Mouse (Mus musculus) heart, embryonic 12.5 days (tissue): ENCODE results near the gene Serpina1f. TPM values are rescaled to one million over a fixed set of nuclear protein-coding genes. Genes with fewer than 3 reads are reported as not detected.
"Not testable (repeated sequence)": the region's sequence is repeated elsewhere in the genome, so short reads cannot be mapped to it uniquely, and the experiment has no call there.

Experiments
- ATAC-seq: fragments of 200-750 bp; cut with Nextera tagmentation; 2 replicates; pipeline ENCODE4 v1.8.0; 2017; ENCODE audit warnings: moderate TSS enrichment, moderate library complexity; ENCODE audit not compliant: insufficient number of reproducible peaks, low FRiP score
- H3K27ac ChIP-seq: fragments of 300-500 bp; sonication (generic); 2 replicates; pipeline ENCODE4 v1.5.1; 2016; ENCODE audit warnings: mild to moderate bottlenecking, moderate library complexity; ENCODE audit not compliant: poor library complexity, severe bottlenecking
- H3K27me3 ChIP-seq: fragments of 300-500 bp; sonication (generic); replicated peaks from 2 replicates; pipeline ENCODE4 v1.6.1; 2016; ENCODE audit warnings: mild to moderate bottlenecking, moderate library complexity
- H3K36me3 ChIP-seq: fragments of 300-500 bp; sonication (generic); 2 replicates; pipeline ENCODE4 v1.6.1; 2016; ENCODE audit warnings: mild to moderate bottlenecking, moderate library complexity
- H3K4me1 ChIP-seq: fragments of 300-500 bp; sonication (generic); replicated peaks from 2 replicates; pipeline ENCODE4 v1.6.1; 2016; ENCODE audit warnings: mild to moderate bottlenecking
- H3K4me2 ChIP-seq: fragments of 300-500 bp; sonication (generic); 2 replicates; pipeline ENCODE4 v1.6.1; 2016; ENCODE audit warnings: mild to moderate bottlenecking, moderate library complexity
- H3K4me3 ChIP-seq: fragments of 300-500 bp; sonication (generic); 2 replicates; pipeline ENCODE4 v1.5.1; 2016; ENCODE audit warnings: mild to moderate bottlenecking
- H3K9ac ChIP-seq: fragments of 300-500 bp; sonication (generic); 2 replicates; pipeline ENCODE4 v1.6.1; 2016; ENCODE audit warnings: mild to moderate bottlenecking, moderate library complexity
- H3K9me3 ChIP-seq: fragments of 300-500 bp; sonication (generic); replicated peaks from 2 replicates; pipeline ENCODE4 v1.6.1; 2016; ENCODE audit warnings: mild to moderate bottlenecking, moderate library complexity
- WGBS: fragments of 180-500 bp; shearing (Covaris S2); methylation state at CpG from one replicate; pipeline ENCODE4 v1.1.7; 2016; 5-methylcytosine and 5-hydroxymethylcytosine counted together
- polyA plus RNA-seq: library from polyadenylated mRNA; unstranded; fragments of >200 nt; fragmentation: Nextera tagmentation; extraction: Ambion mirVana; gene quantifications from 2 replicates; pipeline ENCODE4 v1.2.1, GENCODE M21; 2016

The Serpina1f gene
- polyA plus RNA-seq, 1 experiment from 2014 or later: not detected

DNA sequence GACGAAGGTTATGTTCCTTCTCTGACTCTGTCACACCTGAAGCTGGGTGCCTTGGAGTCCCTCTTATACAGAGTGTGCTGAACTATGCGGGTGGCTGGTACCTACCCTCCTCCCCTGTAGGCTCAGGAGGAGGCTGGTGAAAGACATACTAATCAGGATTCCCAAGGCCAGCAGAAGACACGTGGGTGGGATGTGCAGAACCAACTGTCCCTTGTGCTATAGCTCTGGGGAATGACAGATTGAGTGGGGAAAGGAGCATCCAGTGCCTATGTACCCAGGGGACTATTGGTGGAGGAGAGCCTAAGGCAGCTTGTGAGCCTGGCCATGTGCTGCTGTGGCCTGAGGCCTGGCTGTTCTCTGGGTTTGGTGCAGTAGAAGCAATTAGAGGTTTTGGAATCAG lies 9.3 kb downstream of the Serpina1f start:
- H3K9me3 ChIP-seq: no peaks in the 10 kb centered on the region
- 61% methylated on average over 3 of the region's 3 CpGs for WGBS
- H3K4me2 ChIP-seq: no peak overlapping the region
- no peak overlapping the region for H3K27ac ChIP-seq
- H3K9ac ChIP-seq: no peak overlapping the region
- no peaks in the 10 kb centered on the region for H3K27me3 ChIP-seq
- no peak for ATAC-seq
- no peak overlapping the region for H3K4me3 ChIP-seq
- peaks cover 7% of the 10 kb centered on the region for H3K4me1 ChIP-seq
- no peaks in the 10 kb centered on the region for H3K36me3 ChIP-seq

DNA sequence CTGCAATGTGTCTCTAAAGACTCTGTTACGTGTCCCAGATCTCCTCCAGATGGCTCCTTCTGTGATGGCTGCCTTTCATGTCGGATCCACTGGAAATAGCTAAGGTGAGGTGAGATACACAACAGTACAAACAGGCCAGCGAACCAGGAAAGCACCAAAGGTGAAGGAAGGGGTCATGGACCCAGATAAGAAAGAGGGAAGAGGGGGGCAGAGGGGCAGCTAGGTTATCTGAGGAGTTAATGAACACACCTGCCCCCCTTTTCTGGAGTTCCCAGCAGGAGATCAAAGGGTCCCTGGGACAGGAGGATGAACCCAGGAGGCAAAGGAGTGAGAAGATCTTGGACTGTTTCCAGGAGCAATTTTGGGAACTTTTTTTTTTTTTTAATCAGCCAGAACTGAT lies 9.9 kb downstream of the Serpina1f start:
- Histone ChIP-seq H3K9me3 (no peaks in the 10 kb centered on the region), H3K36me3 (no peaks in the 10 kb centered on the region), H3K9ac (no peak overlapping the region), H3K4me3 (no peak overlapping the region), H3K4me1 (peaks cover 7% of the 10 kb centered on the region), H3K4me2 (no peak overlapping the region), H3K27me3 (no peaks in the 10 kb centered on the region), H3K27ac (no peak overlapping the region)
- 48% methylated on average over 3 of the region's 3 CpGs for WGBS
- ATAC-seq: no peak

DNA sequence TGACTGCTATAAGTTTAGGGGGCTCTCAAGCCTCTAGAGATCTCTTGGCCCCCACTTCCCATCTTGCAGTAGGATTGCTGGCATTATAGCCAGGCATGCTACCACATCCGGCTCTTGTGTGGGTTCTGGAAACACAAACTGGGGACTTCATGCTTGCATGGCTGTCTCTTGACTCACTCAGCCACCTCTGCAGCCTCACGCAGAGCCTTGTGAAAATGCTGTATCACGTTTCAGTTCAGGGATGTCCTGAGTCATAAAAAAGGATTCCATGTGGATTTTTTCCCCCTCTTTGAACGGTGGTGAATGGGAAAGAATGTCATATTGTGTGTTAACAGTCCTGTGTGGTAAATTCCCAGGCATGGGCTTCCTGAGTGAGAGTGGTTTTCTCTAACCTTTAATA lies 11.6 kb downstream of the Serpina1f start:
- Histone ChIP-seq H3K27me3 (no peaks in the 10 kb centered on the region), H3K4me2 (no peak overlapping the region), H3K9ac (no peak overlapping the region), H3K4me1 (peaks cover 7% of the 10 kb centered on the region), H3K4me3 (no peak overlapping the region), H3K36me3 (no peaks in the 10 kb centered on the region), H3K27ac (no peak overlapping the region), H3K9me3 (no peaks in the 10 kb centered on the region)
- ATAC-seq: no peak
- 53% methylated on average over 4 of the region's 4 CpGs for WGBS

DNA sequence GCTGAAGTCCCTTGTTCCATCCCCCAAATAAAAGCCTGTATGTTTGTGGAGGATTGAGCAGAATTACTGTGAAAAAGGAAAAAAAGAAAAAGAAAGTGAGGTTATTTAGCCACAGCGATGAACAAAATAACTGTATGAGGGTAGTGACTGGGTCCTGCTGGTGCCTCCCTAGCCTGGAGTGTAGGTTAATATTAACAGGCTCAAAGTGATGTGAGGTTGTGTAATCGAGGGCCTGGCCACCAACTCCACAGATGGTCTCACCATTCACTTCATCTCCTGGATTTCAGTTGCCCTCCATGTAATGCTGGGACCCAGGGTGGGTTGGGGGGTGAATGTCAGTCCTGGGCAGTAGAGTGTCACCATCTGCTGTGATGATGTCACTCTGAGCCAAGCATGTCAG lies 13.6 kb downstream of the Serpina1f start:
- H3K4me2 ChIP-seq: no peak overlapping the region
- 66% methylated on average over 2 of the region's 2 CpGs for WGBS
- no peak overlapping the region for H3K4me3 ChIP-seq
- H3K4me1 ChIP-seq: no peaks in the 10 kb centered on the region
- no peaks in the 10 kb centered on the region for H3K36me3 ChIP-seq
- no peaks in the 10 kb centered on the region for H3K9me3 ChIP-seq
- H3K27me3 ChIP-seq: no peaks in the 10 kb centered on the region
- no peak for ATAC-seq
- no peak overlapping the region for H3K9ac ChIP-seq
- H3K27ac ChIP-seq: no peak overlapping the region

DNA sequence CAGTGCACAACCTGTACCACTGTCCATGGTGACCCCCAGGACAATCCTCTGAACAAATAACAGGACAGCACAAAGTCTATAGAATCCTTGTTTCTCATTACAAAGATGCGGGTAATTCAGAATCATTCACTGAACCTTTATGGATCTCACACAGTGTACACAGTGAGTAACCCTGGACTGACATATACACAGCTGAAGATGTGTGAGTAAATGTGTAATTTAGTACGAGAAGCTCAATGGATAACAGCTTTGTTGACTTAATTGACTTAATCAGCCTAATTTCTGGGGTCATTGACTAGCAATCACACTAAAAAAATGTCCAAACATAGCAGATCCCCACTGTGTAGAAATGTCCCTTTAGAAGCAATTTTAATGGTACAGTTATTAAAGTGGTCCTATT lies 14.2 kb downstream of the Serpina1f start:
- Histone ChIP-seq H3K4me2 (no peak overlapping the region), H3K4me3 (no peak overlapping the region), H3K4me1 (no peaks in the 10 kb centered on the region; the same call in 1 of the 2 replicates), H3K9ac (no peak overlapping the region), H3K9me3 (no peaks in the 10 kb centered on the region), H3K27me3 (no peaks in the 10 kb centered on the region), H3K27ac (no peak overlapping the region), H3K36me3 (no peaks in the 10 kb centered on the region)
- no peak for ATAC-seq
- WGBS: 80% methylated on average over 2 of the region's 2 CpGs

DNA sequence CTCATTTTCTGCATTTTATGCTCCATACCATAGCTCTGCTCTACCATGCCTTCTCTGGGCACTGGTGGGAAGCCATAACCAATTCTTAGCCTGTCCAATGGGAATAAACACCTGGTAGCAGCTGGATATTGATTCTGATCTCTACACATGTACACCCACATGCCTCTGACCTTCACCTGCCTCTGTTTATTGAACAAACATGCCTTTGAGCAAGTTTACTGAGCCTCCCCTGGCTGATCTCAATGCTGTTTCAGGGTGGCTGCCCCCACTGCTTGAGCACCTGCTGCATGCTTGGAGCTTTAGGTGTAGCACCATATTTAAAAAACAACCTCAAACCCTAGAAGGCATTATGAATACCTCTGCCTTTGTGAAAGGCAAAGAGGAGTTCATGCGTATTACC lies 15.5 kb downstream of the Serpina1f start:
- H3K4me3 ChIP-seq, H3K4me1 ChIP-seq, ATAC-seq, H3K4me2 ChIP-seq, H3K27me3 ChIP-seq, H3K9me3 ChIP-seq, H3K27ac ChIP-seq, H3K36me3 ChIP-seq, H3K9ac ChIP-seq: not testable (repeated sequence)
- 88% methylated on average over 1 of the region's 1 CpGs for WGBS

DNA sequence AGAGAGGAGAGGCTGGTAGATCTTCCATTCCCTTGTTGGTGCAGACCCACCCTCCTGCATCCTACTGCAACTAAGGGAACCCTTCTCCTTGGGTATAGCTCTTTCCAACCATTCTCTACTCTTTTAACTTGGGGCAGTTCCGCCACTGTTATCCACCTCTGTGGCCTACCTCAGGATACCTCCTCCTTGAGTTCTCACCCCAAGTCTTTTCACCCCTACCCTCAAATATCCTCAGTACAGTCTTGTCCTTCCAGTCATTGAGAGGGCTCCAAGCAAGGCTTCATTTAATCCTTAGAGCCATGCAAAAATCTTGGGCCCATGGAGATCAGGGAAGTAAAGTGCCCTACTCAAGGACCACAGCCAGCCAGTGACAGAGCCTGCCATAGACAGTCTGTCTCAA lies 19.3 kb downstream of the Serpina1f start, which contains the start of gene Serpina16:
Gene Serpina16 (minus strand): TSS at position 101 of the 400 bp plus-strand sequence.
- H3K4me3 ChIP-seq: no peak within 1 kb of the TSS
- H3K36me3 ChIP-seq: no peaks in the 10 kb centered on the region
- H3K27me3 ChIP-seq: no peaks in the 10 kb centered on the region
- no peaks in the 10 kb centered on the region for H3K9me3 ChIP-seq
- no peak within 1 kb of the TSS for H3K9ac ChIP-seq
- H3K27ac ChIP-seq: no peak within 1 kb of the TSS
- no peak for ATAC-seq
- WGBS: 96% methylated on average over 1 of the region's 1 CpGs
- peaks cover 2% of the 10 kb centered on the region; the same call in 1 of the 2 replicates for H3K4me1 ChIP-seq
- no peak within 1 kb of the TSS for H3K4me2 ChIP-seq

DNA sequence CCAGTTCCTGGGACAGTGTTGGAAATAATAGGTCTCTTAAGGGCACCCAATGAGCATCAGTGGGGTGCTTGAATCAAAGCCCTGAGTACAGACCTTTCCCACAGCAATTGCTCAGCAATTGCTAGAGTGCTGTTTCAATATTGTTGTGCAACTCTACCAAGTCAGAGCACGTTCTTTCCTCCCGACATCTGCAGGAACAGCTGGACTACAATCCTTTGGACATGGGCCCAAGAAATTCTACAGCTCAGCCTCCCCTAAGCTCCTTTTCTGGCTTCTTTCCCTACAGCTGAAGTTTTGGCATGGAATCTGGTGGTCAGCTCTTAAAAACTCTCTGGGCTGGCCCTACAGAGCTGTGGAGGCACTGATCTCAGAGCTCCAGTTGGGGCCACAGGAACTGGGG lies 22.1 kb downstream of the Serpina1f start:
- H3K27ac ChIP-seq: no peak overlapping the region
- no peaks in the 10 kb centered on the region for H3K9me3 ChIP-seq
- no peaks in the 10 kb centered on the region for H3K27me3 ChIP-seq
- no peaks in the 10 kb centered on the region for H3K36me3 ChIP-seq
- no peak for ATAC-seq
- H3K4me3 ChIP-seq: no peak overlapping the region
- WGBS: 92% methylated on average over 2 of the region's 2 CpGs
- no peak overlapping the region for H3K4me2 ChIP-seq
- peaks cover 2% of the 10 kb centered on the region; the same call in 1 of the 2 replicates for H3K4me1 ChIP-seq
- no peak overlapping the region for H3K9ac ChIP-seq

DNA sequence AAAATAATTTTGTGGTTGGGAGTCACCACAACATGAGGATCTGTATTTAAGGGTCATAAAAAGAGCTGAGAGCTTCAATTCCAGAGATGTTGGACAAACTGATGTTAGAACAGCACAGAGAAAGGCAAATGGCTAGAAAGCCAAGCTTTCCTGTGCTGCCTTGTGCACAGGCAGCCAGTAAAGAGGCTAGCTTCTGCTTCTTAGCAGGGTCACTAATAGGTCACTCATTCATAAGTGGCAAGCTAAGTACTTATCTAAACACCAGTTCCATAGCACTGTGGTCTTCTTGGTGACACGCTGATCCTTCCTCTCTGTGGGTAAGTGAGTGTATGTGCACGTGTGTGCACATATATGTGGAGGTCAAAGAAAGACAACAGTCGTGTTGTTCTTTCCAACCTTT lies 23.8 kb downstream of the Serpina1f start:
- Histone ChIP-seq H3K27me3 (no peaks in the 10 kb centered on the region), H3K4me3 (no peak overlapping the region), H3K27ac (no peak overlapping the region), H3K4me2 (no peak overlapping the region), H3K36me3 (no peaks in the 10 kb centered on the region), H3K9ac (no peak overlapping the region), H3K4me1 (peaks cover 2% of the 10 kb centered on the region; the same call in 1 of the 2 replicates), H3K9me3 (no peaks in the 10 kb centered on the region)
- no peak for ATAC-seq
- 59% methylated on average over 3 of the region's 3 CpGs for WGBS

DNA sequence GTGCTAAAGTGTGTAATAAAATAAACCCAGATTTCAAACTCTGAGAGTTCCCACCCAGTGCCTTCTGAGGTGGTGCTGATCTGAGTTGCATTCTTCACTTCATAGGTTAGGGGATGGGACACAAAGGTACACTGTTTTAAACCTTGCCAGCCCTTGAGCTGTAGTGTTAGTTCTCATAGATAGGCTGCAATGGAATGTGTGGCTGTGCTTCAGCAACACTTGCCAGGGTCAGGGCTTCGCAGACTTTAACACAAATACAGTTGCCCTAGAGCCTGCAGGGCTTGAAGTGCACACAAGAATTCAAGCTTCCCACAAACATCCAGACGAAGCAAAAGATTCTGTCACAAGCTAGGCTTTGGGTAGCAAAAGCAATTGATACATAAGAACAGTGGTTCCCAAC lies 24.4 kb downstream of the Serpina1f start:
- Histone ChIP-seq H3K27ac (no peak overlapping the region), H3K4me3 (no peak overlapping the region), H3K4me1 (0 out of 2 replicates have a peak, but pooled peaks cover 2% of the 10 kb centered on the region), H3K4me2 (no peak overlapping the region), H3K9me3 (no peaks in the 10 kb centered on the region; the same call in 1 of the 2 replicates), H3K9ac (no peak overlapping the region), H3K36me3 (no peaks in the 10 kb centered on the region), H3K27me3 (no peaks in the 10 kb centered on the region)
- 39% methylated on average over 2 of the region's 2 CpGs for WGBS
- no peak for ATAC-seq

DNA sequence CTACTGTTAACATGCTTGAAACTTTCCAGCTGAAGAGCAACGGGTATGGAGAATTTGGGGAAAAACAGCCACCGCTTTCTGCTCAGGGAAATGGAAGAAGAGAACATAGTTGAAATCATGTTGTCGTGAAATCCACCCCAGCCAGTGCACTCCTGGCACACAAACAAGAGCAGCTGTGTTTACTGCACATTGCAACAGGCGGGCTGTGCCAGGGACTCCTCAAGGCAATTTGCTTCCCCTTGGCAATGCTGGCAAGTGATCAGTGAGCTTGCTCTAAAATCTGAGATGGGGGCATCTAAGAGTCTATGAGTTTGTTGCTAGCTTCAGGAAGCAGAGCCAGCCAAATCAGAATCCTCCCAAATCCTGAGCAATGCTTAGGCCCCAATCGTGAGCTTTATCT lies 25.0 kb downstream of the Serpina1f start:
- no peaks in the 10 kb centered on the region for H3K36me3 ChIP-seq
- 81% methylated on average over 5 of the region's 5 CpGs for WGBS
- H3K4me2 ChIP-seq: no peak overlapping the region
- no peak overlapping the region for H3K27ac ChIP-seq
- no peak for ATAC-seq
- no peaks in the 10 kb centered on the region; the same call in 1 of the 2 replicates for H3K9me3 ChIP-seq
- H3K9ac ChIP-seq: no peak overlapping the region
- H3K27me3 ChIP-seq: no peaks in the 10 kb centered on the region
- H3K4me1 ChIP-seq: 0 out of 2 replicates have a peak, but pooled peaks cover 2% of the 10 kb centered on the region
- no peak overlapping the region for H3K4me3 ChIP-seq

DNA sequence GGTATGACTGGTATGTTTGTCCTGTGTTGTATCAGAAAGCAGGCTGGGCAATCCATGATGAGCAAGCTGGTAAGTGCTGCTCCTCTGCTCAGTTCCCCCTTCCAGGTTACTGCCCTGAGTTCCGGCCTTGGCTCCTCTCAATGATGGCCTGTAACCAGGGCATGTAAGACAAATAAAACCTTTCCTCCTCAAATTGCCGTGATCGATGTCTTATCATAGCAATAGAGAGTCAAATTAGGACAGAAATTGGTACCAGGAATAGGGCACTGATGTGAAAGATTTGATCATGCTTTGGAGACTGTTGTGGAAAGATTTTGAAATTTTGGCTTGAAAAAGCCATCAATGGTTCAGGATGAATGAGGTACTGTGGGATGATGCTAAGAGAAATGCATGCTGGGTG lies 30.0 kb downstream of the Serpina1f start:
- no peaks in the 10 kb centered on the region; the same call in 1 of the 2 replicates for H3K9me3 ChIP-seq
- no peaks in the 10 kb centered on the region for H3K36me3 ChIP-seq
- H3K9ac ChIP-seq: no peak overlapping the region
- H3K4me1 ChIP-seq: no peaks in the 10 kb centered on the region
- no peak overlapping the region for H3K4me2 ChIP-seq
- H3K27ac ChIP-seq: no peak overlapping the region
- no peak for ATAC-seq
- 84% methylated on average over 3 of the region's 3 CpGs for WGBS
- H3K27me3 ChIP-seq: no peaks in the 10 kb centered on the region
- H3K4me3 ChIP-seq: no peak overlapping the region
